Mouse (Mus musculus) stomach, postnatal 0 days (tissue): ENCODE data around the gene Taok3. TPM values are rescaled to one million over a fixed set of nuclear protein-coding genes. Genes with fewer than 3 reads are reported as not detected.
A peak's percentile ranks its signal among the peaks of the same experiment; 100 is the strongest.
"Not testable (repeated sequence)": the region's sequence is repeated elsewhere in the genome, so short reads cannot be mapped to it uniquely, and the experiment has no call there.

Experiments
- ATAC-seq: fragments of 200-750 bp; cut with Nextera tagmentation; 2 replicates; pipeline ENCODE4 v1.8.0; 2017; ENCODE audit not compliant: low FRiP score, low TSS enrichment
- DNase-seq: peaks from one replicate; pipeline ENCODE4 v3.0.0-alpha.2; 2016; ENCODE audit warnings: low spot score
- H3K27ac ChIP-seq: fragments of 300-500 bp; sonication (generic); replicated peaks from 2 replicates; pipeline ENCODE4 v1.5.1; 2014; ENCODE audit warnings: mild to moderate bottlenecking, control low read depth
- H3K27me3 ChIP-seq: fragments of 300-500 bp; sonication (generic); 2 replicates; pipeline ENCODE4 v1.6.1; 2014; ENCODE audit warnings: low read length; ENCODE audit not compliant: control insufficient read depth, insufficient read depth
- H3K36me3 ChIP-seq: fragments of 300-500 bp; sonication (generic); 2 replicates; pipeline ENCODE4 v1.6.1; 2014; ENCODE audit warnings: low read length, mixed read lengths; ENCODE audit not compliant: control insufficient read depth, insufficient read depth
- H3K4me1 ChIP-seq: fragments of 300-500 bp; sonication (generic); replicated peaks from 2 replicates; pipeline ENCODE4 v1.6.1; 2014; ENCODE audit warnings: antibody characterized with exemption; ENCODE audit not compliant: control insufficient read depth, insufficient read depth
- H3K4me2 ChIP-seq: fragments of 300-500 bp; sonication (generic); replicated peaks from 2 replicates; pipeline ENCODE4 v1.6.1; 2014; ENCODE audit warnings: low read depth, mild to moderate bottlenecking, control low read depth, moderate library complexity
- H3K4me3 ChIP-seq: fragments of 300-500 bp; sonication (generic); 2 replicates; pipeline ENCODE4 v1.5.1; 2014; ENCODE audit warnings: low read depth, low read length, control low read depth
- H3K9ac ChIP-seq: fragments of 300-500 bp; sonication (generic); 2 replicates; pipeline ENCODE4 v1.6.1; 2014; ENCODE audit warnings: mild to moderate bottlenecking, low read length, control low read depth, mixed read lengths
- H3K9me3 ChIP-seq: fragments of 300-500 bp; sonication (generic); 2 replicates; pipeline ENCODE4 v1.6.1; 2016; ENCODE audit warnings: low read length; ENCODE audit not compliant: control insufficient read depth
- CTCF ChIP-seq: IDR thresholded peaks from 2 replicates; pipeline ENCODE4 v1.5.1; 2016; ENCODE audit warnings: antibody characterized with exemption, low read depth, mild to moderate bottlenecking, moderate library complexity
- EP300 ChIP-seq: optimal IDR thresholded peaks from 2 replicates; pipeline ENCODE3; 2016; ENCODE audit warnings: antibody characterized with exemption
- WGBS: fragments of 180-500 bp; shearing (Covaris S2); extraction: QIAGEN DNeasy Blood & Tissue Kit; methylation state at CpG from one replicate; pipeline ENCODE4 v1.1.7; 2014; 5-methylcytosine and 5-hydroxymethylcytosine counted together
- polyA plus RNA-seq: library from polyadenylated mRNA; unstranded; fragments of >200 nt; fragmentation: Nextera tagmentation; extraction: Ambion mirVana; gene quantifications from 2 replicates; pipeline ENCODE4 v1.2.1, GENCODE M21; 2015

The Taok3 gene
- polyA plus RNA-seq, 1 experiment from 2014 or later, result 24.2 TPM

DNA sequence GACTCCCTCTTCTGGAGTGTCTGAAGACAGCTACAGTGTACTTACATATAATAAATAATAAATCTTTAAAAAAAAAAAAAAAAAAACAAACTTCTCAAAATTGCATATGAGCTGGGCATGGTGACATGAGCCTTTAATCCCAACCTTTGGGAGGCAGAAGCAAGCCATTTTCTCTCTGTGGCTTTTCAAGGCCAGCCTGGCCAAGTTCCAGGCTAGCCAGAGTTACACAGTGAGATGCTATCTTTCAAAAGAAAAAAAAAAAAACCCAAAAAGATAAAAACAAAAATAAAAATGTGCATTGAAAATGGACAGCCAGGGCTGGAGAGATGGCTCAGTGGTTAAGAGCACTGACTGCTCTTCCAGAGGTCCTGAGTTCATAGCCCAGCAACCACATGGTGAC is 169.7 kb downstream of the Taok3 start:
- H3K4me1 ChIP-seq, result 0 out of 2 replicates have a peak, but pooled peaks cover 3% of the 10 kb centered on the region
- ATAC-seq, result no peak

DNA sequence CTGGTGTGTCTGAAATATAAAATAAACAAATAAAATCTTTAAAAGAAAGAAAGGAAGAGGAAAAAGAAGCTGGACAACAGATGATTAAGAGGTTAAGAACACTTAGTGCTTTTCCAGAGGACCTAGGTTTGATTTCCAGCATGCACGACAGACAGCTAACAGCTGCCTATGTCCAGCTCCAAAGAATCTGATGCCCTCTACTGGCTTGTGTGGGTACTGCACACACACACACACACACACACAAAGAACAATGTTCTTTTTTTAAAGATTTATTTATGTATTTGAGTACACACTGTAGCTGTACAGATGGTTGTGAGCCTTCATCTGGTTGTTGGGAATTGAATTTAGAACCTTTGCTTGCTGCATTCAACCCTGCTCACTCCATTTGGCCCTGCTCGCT is 170.2 kb downstream of the Taok3 start:
- H3K9ac ChIP-seq, result no peak overlapping the region
- no peaks in the 10 kb centered on the region for H3K36me3 ChIP-seq
- DNase-seq, result no peak
- 0 out of 2 replicates have a peak, but pooled peaks cover 3% of the 10 kb centered on the region for H3K4me1 ChIP-seq
- H3K27ac ChIP-seq, result no peak overlapping the region
- no peak overlapping the region for H3K4me3 ChIP-seq
- no peak for ATAC-seq
- TF ChIP-seq EP300 (no peak), CTCF (peak; percentile 53)
- 82% methylated on average over 2 of the region's 2 CpGs for WGBS
- H3K4me2 ChIP-seq, result no peak overlapping the region
- H3K27me3 ChIP-seq, result no peaks in the 10 kb centered on the region
- no peaks in the 10 kb centered on the region for H3K9me3 ChIP-seq

More for the DNA sequence above, 169.7 kb downstream of the Taok3 start:
- no peak overlapping the region for H3K9ac ChIP-seq
- H3K36me3 ChIP-seq, result no peaks in the 10 kb centered on the region
- H3K4me3 ChIP-seq, result no peak overlapping the region
- H3K27me3 ChIP-seq, result no peaks in the 10 kb centered on the region
- H3K27ac ChIP-seq, result no peak overlapping the region
- DNase-seq, result no peak
- TF ChIP-seq EP300 (no peak), CTCF (no peak)
- no peaks in the 10 kb centered on the region for H3K9me3 ChIP-seq
- no peak overlapping the region for H3K4me2 ChIP-seq

DNA sequence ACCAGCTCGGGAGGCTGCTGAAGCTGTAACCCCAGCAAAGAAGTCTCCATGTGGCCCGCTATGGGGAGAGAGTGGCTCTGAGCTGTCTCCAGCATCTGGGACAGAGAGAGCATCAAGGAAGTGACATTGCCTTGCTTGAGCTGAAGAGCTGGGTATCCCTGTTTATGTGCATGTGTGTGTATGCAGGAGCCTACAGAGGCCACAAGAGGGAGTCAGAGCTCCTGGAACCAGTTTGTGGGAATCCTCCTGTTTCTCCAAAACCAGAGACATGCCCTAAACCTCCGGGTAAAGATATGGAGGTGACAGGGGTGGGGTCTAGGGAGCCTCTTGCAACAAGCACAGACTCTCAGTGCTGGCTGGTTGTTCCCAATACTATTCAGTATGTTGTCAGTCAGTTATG is 171.4 kb downstream of the Taok3 start:
- Histone ChIP-seq H3K4me2 (no peak overlapping the region), H3K27ac (no peak overlapping the region), H3K9ac (no peak overlapping the region), H3K27me3 (no peaks in the 10 kb centered on the region), H3K4me3 (no peak overlapping the region), H3K9me3 (no peaks in the 10 kb centered on the region), H3K36me3 (no peaks in the 10 kb centered on the region), H3K4me1 (0 out of 2 replicates have a peak, but pooled peaks cover 3% of the 10 kb centered on the region)
- ATAC-seq, result no peak
- TF ChIP-seq CTCF, result peak; percentile 57
- no peak for TF ChIP-seq EP300
- DNase-seq, result peak; percentile 15
- WGBS, result 82% methylated on average over 3 of the region's 3 CpGs

DNA sequence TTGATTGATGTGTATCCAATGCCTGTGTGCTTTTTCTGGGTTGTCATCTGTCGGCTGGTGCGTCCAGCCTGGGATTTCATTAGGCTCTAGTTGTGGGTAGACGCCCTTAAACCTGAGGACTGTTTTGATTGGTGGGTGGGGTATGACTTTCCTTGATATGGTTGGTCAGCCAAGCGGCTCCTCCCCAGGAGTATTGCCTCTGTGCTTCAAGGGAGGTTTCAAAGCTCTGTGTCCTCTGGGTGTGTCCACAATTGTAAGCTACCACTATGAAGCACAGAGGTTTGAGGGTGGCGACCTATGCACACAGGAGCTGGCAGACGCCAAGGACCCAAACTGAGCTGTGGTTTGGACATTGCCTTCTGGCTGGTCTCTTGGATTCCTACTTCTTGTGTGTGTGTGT is 172.6 kb downstream of the Taok3 start:
- H3K27ac ChIP-seq, result no peak overlapping the region
- TF ChIP-seq EP300 (no peak), CTCF (no peak)
- peak; percentile 90 for ATAC-seq
- H3K36me3 ChIP-seq, result no peaks in the 10 kb centered on the region
- H3K4me3 ChIP-seq, result no peak overlapping the region
- 53% methylated on average over 6 of the region's 6 CpGs for WGBS
- no peaks in the 10 kb centered on the region for H3K27me3 ChIP-seq
- peak; percentile 61 for DNase-seq
- H3K4me2 ChIP-seq, result no peak overlapping the region
- H3K4me1 ChIP-seq, result 0 out of 2 replicates have a peak, but pooled peaks cover 3% of the 10 kb centered on the region
- no peaks in the 10 kb centered on the region for H3K9me3 ChIP-seq
- no peak overlapping the region for H3K9ac ChIP-seq

DNA sequence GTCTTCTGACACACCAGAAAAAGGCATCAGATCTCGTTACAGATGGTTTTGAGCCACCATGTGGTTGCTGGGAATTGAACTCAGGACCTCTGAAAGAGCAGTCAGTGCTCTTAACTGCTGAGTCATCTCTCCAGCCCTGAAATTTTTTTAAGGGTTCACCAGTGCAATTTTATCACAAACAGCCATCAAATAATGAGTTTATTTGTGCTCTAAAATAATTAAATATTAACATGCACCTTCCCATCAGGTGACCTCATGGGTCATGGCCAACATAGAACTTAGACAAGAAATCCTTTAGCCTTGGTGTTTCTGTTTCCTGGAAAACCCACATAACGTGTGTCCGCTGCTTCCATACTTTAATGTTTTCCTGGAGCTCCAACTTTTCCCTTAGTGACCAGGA is 173.8 kb downstream of the Taok3 start:
- not testable (repeated sequence) for H3K4me1 ChIP-seq, H3K9me3 ChIP-seq, H3K4me2 ChIP-seq, H3K27ac ChIP-seq, H3K9ac ChIP-seq, DNase-seq, H3K36me3 ChIP-seq, H3K4me3 ChIP-seq, H3K27me3 ChIP-seq, ATAC-seq
- 76% methylated on average over 3 of the region's 3 CpGs for WGBS

DNA sequence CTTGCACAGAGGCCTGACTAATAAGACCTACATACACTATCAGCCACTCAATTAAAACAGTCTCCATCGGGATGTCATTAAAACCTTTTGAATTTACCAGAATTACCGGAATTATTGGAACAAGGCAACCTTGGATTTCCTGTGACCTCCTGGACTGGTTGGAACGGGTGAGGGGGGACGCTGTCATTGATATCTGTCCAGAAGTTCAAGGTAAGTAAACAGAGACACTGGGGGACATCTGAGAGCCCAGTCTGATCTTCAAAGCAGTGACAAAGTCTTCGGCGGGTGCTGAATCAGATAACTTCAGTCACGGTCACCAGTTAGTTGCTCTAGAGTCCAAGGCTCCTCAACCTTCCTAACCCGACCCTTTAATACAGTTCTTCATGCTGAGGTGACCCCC is 175.1 kb downstream of the Taok3 start:
- no peak overlapping the region for H3K27ac ChIP-seq
- no peaks in the 10 kb centered on the region for H3K4me1 ChIP-seq
- H3K9ac ChIP-seq, result no peak overlapping the region
- H3K27me3 ChIP-seq, result no peaks in the 10 kb centered on the region
- no peak for DNase-seq
- 81% methylated on average over 8 of the region's 8 CpGs for WGBS
- H3K36me3 ChIP-seq, result no peaks in the 10 kb centered on the region
- H3K4me2 ChIP-seq, result no peak overlapping the region
- ATAC-seq, result no peak
- no peak for TF ChIP-seq CTCF
- no peak for TF ChIP-seq EP300
- H3K4me3 ChIP-seq, result no peak overlapping the region
- H3K9me3 ChIP-seq, result no peaks in the 10 kb centered on the region
